Mouse (Mus musculus) T-helper 2 cell (primary cell): ENCODE measurements around the gene Srp54b.
"Not testable (repeated sequence)": the region's sequence is repeated elsewhere in the genome, so short reads cannot be mapped to it uniquely, and the experiment has no call there.

Experiments used
- in situ Hi-C: fragments of 300-600 bp; cut with MboI, MseI; formaldehyde crosslinking; loops from one replicate; pipeline ENCODE4 v1.15.1; 2025; ENCODE audit warnings: high pct_unique_total_duplicates

The Srp54b gene

DNA sequence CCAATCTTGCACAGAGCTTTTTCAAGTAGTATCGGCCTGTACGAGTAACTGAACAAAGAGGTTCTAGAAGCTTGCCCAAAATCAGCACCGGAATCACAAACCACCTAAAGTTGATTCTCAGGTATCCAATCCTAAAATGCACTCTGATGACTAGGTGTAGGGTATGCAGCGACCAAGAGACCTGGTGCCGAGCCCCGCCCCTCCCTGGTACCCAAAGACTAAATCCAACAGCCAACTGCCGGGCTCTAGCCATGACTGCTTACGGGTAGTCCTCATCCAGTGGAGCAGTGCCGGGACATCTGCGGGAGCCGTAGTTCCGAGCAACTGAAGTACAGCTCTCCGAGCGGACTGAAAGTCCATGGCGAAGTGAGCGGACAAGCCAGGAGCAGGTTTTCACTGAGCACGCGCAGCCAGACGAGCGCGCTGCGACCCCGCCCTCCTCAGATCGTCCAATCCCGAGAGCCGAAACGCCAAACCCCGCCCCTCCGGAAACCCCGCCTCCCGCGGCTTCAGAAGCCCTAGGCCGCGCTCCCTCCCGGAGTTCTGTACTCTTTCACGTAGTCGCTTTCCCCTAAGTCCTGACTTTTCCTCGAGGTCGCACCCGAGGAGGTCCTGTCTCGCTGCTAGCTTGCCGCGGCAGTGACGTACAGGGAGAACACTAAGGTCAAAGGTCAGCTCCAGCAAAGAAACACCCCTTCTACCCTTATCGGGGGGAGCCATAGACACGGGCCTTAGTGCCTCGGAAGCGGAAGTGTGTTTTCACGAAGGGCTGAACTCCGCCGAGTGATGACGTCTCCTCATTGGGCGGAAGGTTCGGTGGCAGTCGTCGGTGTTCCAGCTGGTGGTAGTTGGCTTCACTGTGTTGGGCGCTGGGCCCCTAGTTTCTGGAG lies at the start of gene Srp54b:
TSS of gene Srp54b (plus strand) at position 546 of the 890 bp plus-strand sequence.
- in situ Hi-C loops = loop anchor here (5.0 kb wide), 2 partner anchors 77 to 83 kb away; partner anchors contain the start of gene Srp54c

DNA sequence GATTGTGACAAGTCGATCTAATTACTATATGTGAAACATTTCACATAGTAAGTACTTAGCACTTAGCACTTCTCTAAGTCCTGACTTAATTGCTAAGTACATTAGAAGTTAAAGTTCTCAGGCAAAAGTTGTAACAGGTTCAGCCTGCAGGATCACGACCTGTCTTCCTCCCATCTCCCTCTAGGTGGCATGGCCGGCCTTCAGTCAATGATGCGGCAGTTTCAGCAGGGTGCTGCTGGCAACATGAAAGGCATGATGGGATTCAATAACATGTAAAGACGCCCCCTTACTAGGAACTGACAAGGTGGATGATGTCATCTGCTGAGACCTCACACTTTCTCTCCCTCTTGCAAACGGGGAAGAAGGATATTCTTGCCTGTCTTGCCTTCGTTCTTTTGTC lies 42.3 kb upstream of the Srp54b start:
- in situ Hi-C loops = not testable (repeated sequence)

DNA sequence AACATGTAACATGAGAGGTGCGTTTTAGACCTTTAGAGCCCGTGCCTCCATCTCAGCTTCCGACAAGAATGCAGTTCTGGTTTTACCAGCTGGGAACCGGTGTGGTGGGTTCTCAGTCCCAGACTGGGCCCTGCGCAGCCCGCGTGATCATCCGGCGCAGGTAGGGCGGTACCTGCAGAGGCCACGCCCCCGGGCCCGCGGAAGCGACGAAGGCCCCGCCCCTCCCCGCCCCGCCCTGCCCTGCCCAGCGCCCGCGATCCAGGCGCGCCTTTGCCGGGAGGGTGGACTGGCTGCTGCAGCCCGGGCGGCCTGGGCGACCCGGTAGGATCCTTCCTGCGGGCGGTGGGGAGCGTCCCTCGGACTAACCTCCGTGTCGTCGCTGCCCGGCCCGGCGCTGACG lies 30.7 kb upstream of the Srp54b start, which contains the start of gene Fam177a:
TSS of gene Fam177a (plus strand) at position 228 of the 400 bp plus-strand sequence.
- in situ Hi-C loops = not testable (repeated sequence)

DNA sequence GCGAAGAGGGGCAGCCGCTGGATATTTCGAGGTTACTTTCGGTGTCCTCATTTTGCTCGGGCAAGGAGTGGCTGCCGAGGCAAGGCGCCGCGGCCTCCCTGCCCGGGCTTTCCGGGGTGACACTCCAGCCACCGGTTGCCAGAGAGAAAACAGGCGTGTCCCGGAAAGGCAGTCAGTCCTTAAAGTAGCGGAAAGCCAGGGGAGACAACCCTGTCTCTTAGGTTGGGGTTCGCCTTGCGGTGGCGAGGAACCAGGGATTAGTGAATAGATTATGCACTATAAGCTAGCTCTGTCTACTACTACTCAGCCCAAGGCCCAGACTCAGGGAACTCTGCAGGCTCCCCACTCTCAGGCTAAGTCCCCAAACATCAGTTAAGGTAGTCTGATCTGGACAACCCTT lies 30.2 kb upstream of the Srp54b start:
- in situ Hi-C loops = not testable (repeated sequence)

DNA sequence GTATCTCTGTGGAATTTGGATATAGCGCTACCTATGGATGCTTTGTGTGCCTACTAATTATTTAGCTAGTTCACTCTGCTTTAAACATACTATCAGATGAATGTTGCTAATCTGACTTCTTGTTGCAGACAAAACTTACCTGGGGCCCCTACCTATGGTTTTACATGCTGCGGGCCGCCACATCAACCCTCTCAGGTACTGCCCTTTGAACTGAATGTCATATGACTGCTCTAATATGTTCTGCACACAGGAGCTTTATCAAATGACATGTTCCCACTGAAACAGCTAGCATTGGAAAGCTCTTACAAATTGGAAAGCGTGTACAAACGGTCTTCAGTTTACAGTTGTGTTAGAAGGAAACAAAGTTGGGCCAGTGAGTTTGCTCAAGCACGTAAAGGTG lies 19.4 kb upstream of the Srp54b start:
- in situ Hi-C loops = loop anchor here (5.0 kb wide), 1 partner anchor 142 kb away; no protein-coding TSS in a partner anchor

DNA sequence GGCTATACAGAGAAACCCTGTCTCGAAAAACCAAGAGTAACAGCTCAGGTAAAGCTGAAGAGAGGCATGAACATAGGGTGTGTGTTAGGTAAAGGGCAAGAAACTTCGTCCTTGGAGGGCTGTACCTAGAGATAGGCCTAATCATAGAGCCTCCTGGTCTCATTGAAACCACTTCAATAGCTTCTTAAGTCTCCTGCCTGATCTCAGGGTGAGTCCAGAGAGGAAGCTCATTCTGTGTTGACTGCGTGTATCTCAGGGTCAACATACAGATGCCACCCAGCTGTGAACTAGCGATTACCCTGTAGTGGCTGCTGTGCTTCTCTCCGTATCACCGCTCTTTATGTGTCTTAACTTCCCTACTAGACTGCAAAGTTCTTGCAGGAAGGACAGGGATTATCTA lies 17.0 kb upstream of the Srp54b start:
- in situ Hi-C loops = loop anchor here (5.0 kb wide), 1 partner anchor 139 kb away; no protein-coding TSS in a partner anchor

DNA sequence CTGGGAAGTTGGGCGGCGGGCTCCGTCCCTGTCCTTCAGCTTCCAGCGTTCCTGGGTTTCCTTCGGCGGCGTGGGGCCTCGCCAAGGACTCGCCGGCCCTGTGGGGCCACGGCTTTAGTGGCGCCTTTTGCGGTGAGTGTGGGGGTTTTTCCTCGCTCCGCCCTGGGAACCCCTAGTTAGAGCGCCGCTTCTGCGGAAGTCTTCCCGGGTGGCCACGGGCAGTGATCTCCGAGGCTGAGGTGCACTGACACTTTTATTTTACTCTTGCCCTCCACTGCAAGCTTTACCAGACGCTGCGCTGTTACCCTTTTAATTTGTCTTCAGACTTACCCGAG lies 512 bp downstream of the Srp54b start:
- in situ Hi-C loops = loop anchor here (5.0 kb wide), 2 partner anchors 77 to 83 kb away; partner anchors contain the start of gene Srp54c

DNA sequence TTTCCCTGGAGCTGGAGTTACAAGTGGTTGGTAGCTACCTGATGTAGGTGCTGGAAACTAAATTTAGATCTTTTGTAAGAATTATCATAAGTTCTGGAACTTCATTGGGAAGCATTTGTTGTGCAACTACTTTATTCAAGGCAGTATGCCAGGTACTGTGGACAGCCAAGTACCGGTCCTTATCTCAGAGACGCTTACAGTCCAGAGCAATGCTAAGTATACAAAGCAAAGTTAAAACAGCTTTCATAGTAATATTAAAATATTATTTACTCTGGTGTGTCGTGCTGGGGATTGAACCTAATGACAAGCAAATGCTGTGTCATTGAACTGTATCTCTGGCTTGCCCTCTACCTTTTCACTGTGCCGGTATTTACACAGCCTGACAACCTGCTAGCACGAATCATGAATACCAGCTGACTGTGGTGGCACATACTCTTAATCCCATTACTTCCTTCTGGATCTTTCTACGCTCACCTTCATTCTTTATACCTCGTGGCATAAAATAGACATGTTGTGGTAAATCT lies 12.2 kb downstream of the Srp54b start:
- in situ Hi-C loops = not testable (repeated sequence)

DNA sequence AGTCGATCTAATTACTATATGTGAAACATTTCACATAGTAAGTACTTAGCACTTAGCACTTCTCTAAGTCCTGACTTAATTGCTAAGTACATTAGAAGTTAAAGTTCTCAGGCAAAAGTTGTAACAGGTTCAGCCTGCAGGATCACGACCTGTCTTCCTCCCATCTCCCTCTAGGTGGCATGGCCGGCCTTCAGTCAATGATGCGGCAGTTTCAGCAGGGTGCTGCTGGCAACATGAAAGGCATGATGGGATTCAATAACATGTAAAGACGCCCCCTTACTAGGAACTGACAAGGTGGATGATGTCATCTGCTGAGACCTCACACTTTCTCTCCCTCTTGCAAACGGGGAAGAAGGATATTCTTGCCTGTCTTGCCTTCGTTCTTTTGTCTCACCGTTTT lies 32.8 kb downstream of the Srp54b start:
- in situ Hi-C loops = loop anchor here (25.0 kb wide), 1 partner anchor 225 kb away; no protein-coding TSS in a partner anchor

DNA sequence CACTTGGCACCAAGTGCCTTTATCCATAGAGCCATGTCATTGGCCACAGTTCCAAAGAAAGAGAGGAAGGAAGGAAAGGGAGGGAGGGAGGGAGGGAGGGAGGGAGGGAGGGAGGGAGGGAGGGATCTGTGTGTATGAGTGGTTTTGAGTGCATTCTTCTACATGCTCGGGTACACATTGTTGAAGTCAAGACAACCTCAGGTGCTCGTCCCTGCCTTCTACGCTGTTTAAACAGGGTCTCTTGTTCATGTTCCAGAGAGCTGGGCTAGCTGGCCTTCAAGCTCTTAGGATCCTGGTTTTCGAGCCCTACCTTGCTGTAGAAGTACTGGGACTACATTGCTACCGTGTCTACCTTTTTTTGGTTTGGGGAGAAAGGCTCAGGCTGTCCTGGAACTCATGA lies 34.2 kb downstream of the Srp54b start:
- in situ Hi-C loops = loop anchor here (25.0 kb wide), 1 partner anchor 227 kb away; no protein-coding TSS in a partner anchor

DNA sequence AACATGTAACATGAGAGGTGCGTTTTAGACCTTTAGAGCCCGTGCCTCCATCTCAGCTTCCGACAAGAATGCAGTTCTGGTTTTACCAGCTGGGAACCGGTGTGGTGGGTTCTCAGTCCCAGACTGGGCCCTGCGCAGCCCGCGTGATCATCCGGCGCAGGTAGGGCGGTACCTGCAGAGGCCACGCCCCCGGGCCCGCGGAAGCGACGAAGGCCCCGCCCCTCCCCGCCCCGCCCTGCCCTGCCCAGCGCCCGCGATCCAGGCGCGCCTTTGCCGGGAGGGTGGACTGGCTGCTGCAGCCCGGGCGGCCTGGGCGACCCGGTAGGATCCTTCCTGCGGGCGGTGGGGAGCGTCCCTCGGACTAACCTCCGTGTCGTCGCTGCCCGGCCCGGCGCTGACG lies 44.4 kb downstream of the Srp54b start, which contains the start of gene 1700047I17Rik2:
TSS of gene 1700047I17Rik2 (plus strand) at position 287 of the 400 bp plus-strand sequence.
- in situ Hi-C loops = loop anchor here (25.0 kb wide), 1 partner anchor 237 kb away; no protein-coding TSS in a partner anchor

DNA sequence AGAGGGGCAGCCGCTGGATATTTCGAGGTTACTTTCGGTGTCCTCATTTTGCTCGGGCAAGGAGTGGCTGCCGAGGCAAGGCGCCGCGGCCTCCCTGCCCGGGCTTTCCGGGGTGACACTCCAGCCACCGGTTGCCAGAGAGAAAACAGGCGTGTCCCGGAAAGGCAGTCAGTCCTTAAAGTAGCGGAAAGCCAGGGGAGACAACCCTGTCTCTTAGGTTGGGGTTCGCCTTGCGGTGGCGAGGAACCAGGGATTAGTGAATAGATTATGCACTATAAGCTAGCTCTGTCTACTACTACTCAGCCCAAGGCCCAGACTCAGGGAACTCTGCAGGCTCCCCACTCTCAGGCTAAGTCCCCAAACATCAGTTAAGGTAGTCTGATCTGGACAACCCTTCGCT lies 44.9 kb downstream of the Srp54b start:
- in situ Hi-C loops = loop anchor here (25.0 kb wide), 1 partner anchor 237 kb away; no protein-coding TSS in a partner anchor

DNA sequence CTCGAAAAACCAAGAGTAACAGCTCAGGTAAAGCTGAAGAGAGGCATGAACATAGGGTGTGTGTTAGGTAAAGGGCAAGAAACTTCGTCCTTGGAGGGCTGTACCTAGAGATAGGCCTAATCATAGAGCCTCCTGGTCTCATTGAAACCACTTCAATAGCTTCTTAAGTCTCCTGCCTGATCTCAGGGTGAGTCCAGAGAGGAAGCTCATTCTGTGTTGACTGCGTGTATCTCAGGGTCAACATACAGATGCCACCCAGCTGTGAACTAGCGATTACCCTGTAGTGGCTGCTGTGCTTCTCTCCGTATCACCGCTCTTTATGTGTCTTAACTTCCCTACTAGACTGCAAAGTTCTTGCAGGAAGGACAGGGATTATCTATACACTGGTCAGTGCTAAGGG lies 58.0 kb downstream of the Srp54b start:
- in situ Hi-C loops = loop anchor here (5.0 kb wide), 1 partner anchor 64 kb away; no protein-coding TSS in a partner anchor

DNA sequence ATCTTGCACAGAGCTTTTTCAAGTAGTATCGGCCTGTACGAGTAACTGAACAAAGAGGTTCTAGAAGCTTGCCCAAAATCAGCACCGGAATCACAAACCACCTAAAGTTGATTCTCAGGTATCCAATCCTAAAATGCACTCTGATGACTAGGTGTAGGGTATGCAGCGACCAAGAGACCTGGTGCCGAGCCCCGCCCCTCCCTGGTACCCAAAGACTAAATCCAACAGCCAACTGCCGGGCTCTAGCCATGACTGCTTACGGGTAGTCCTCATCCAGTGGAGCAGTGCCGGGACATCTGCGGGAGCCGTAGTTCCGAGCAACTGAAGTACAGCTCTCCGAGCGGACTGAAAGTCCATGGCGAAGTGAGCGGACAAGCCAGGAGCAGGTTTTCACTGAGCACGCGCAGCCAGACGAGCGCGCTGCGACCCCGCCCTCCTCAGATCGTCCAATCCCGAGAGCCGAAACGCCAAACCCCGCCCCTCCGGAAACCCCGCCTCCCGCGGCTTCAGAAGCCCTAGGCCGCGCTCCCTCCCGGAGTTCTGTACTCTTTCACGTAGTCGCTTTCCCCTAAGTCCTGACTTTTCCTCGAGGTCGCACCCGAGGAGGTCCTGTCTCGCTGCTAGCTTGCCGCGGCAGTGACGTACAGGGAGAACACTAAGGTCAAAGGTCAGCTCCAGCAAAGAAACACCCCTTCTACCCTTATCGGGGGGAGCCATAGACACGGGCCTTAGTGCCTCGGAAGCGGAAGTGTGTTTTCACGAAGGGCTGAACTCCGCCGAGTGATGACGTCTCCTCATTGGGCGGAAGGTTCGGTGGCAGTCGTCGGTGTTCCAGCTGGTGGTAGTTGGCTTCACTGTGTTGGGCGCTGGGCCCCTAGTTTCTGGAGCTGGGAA lies 75.0 kb downstream of the Srp54b start, which contains the start of gene Srp54c:
TSS of gene Srp54c (plus strand) at position 543 of the 894 bp plus-strand sequence.
- in situ Hi-C loops = loop anchor here (5.0 kb wide), 1 partner anchor 73 kb away; the partner anchor contains the start of gene Srp54b

DNA sequence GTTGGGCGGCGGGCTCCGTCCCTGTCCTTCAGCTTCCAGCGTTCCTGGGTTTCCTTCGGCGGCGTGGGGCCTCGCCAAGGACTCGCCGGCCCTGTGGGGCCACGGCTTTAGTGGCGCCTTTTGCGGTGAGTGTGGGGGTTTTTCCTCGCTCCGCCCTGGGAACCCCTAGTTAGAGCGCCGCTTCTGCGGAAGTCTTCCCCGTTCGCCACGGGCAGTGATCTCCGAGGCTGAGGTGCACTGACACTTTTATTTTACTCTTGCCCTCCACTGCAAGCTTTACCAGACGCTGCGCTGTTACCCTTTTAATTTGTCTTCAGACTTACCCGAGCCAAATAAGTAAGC lies 75.6 kb downstream of the Srp54b start:
- in situ Hi-C loops = loop anchor here (5.0 kb wide), 1 partner anchor 73 kb away; the partner anchor contains the start of gene Srp54b
